Mouse (Mus musculus) thymus, postnatal 0 days (tissue): Measurements from ENCODE around the gene Sfswap. TPM values are rescaled to one million over a fixed set of nuclear protein-coding genes. Genes with fewer than 3 reads are reported as not detected.
"Not testable (repeated sequence)": the region's sequence is repeated elsewhere in the genome, so short reads cannot be mapped to it uniquely, and the experiment has no call there.

Experiments
- DNase-seq: peaks from one replicate; pipeline ENCODE4 v3.0.0-alpha.2; 2015; ENCODE audit warnings: low spot score
- polyA plus RNA-seq: library from polyadenylated mRNA; unstranded; fragments of >200 nt; fragmentation: Nextera tagmentation; extraction: Ambion mirVana; gene quantifications from 2 replicates; pipeline ENCODE4 v1.2.1, GENCODE M21; 2015

Sfswap gene
- polyA plus RNA-seq, 1 experiment from 2014 or later, result 45.3 TPM

GRCm38 (mm10) chr5:129584583-129585541, 83.8 kb downstream of the Sfswap start:
- DNase-seq, result peak; percentile 46

- peak; percentile 94 for DNase-seq
Observed at GRCm38 (mm10) chr5:129586016-129586415, 85.0 kb downstream of the Sfswap start.

- no peak for DNase-seq
Observed at GRCm38 (mm10) chr5:129586471-129586870, 85.5 kb downstream of the Sfswap start.

- no peak for DNase-seq
Observed at GRCm38 (mm10) chr5:129590915-129591314, 89.9 kb downstream of the Sfswap start.

- DNase-seq, result peak; percentile 82
Observed at GRCm38 (mm10) chr5:129594116-129595114, 93.4 kb downstream of the Sfswap start.

- no peak for DNase-seq
Observed at GRCm38 (mm10) chr5:129602071-129602487, 101.1 kb downstream of the Sfswap start.

- no peak for DNase-seq
Observed at GRCm38 (mm10) chr5:129607476-129607875, 106.5 kb downstream of the Sfswap start.

- DNase-seq, result peak; percentile 67
Observed at GRCm38 (mm10) chr5:129611060-129611459, 110.0 kb downstream of the Sfswap start.

- DNase-seq, result not testable (repeated sequence)
Observed at GRCm38 (mm10) chr5:129620600-129620999, 119.6 kb downstream of the Sfswap start.

Other genes starting within 250 kb of the Sfswap start
- 1.5 and 2.3 TPM in 2 replicates for gene Mmp17, start 82.9 kb downstream of the Sfswap start, polyA plus RNA-seq
- 1.8 and 2.3 TPM in 2 replicates for gene Zfp11, start 168.9 kb downstream of the Sfswap start, polyA plus RNA-seq
- gene Sept14, start 207.3 kb downstream of the Sfswap start, polyA plus RNA-seq, result not detected in 2 replicates
- gene Mrps17, start 214.3 kb downstream of the Sfswap start, polyA plus RNA-seq, result 200 and 203 TPM in 2 replicates
- gene Nipsnap2, start 223.8 kb downstream of the Sfswap start, polyA plus RNA-seq, result 77.2 and 91.7 TPM in 2 replicates